Mouse (Mus musculus): ENCODE measurements around the gene Tmem160. TPM values are rescaled to one million over a fixed set of nuclear protein-coding genes. Genes with fewer than 3 reads are reported as not detected.

Gene Tmem160
- polyA plus RNA-seq, 1 experiment = 330 TPM

- Histone ChIP-seq H3K4me3 (ENCODE audit: low read depth, low read length) (peak overlapping the region; percentile 23), H3K27ac (ENCODE audit: insufficient read depth, low read depth, low read length) (peak overlapping the region; percentile 97), H3K36me3 (ENCODE audit: control insufficient read depth, insufficient read depth, low read length) (peaks cover 72% of the 10 kb centered on the region), H3K4me1 (ENCODE audit: control insufficient read depth, insufficient read depth, insufficient read length, low read length) (peaks cover 34% of the 10 kb centered on the region), H3K27me3 (ENCODE audit: control insufficient read depth, insufficient read depth, low read length) (no peaks in the 10 kb centered on the region)
- TF ChIP-seq POLR2A (IDR thresholded peaks at IDR 0.05; ENCODE audit: low read depth, low read length) (no peak), CTCF (IDR thresholded peaks at IDR 0.05; ENCODE audit: extremely low read depth, insufficient read length, insufficient replicate concordance, low read depth, low read length) (no peak)
- 59% methylated on average over 18 of the region's 18 CpGs for WGBS
Measured at GRCm38 (mm10) chr7:16422222-16422856, 30.2 kb upstream of the Tmem160 start.

- WGBS = 90% methylated on average over 9 of the region's 9 CpGs
- H3K4me1 ChIP-seq (ENCODE audit: control insufficient read depth, insufficient read depth, insufficient read length, low read length) = peaks cover 34% of the 10 kb centered on the region
- H3K27ac ChIP-seq (ENCODE audit: insufficient read depth, low read depth, low read length) = peak overlapping the region; percentile 95; the same call in 1 of the 2 replicates
- no peaks in the 10 kb centered on the region for H3K27me3 ChIP-seq (ENCODE audit: control insufficient read depth, insufficient read depth, low read length)
- H3K4me3 ChIP-seq (ENCODE audit: low read depth, low read length) = no peak overlapping the region
- TF ChIP-seq POLR2A (IDR thresholded peaks at IDR 0.05; ENCODE audit: low read depth, low read length) = no peak
- no peak for TF ChIP-seq CTCF (IDR thresholded peaks at IDR 0.05; ENCODE audit: extremely low read depth, insufficient read length, insufficient replicate concordance, low read depth, low read length)
- peaks cover 78% of the 10 kb centered on the region for H3K36me3 ChIP-seq (ENCODE audit: control insufficient read depth, insufficient read depth, low read length)
Measured at GRCm38 (mm10) chr7:16423731-16424130, 28.8 kb upstream of the Tmem160 start.

- peak overlapping the region; percentile 95 for H3K27ac ChIP-seq (ENCODE audit: insufficient read depth, low read depth, low read length)
- H3K36me3 ChIP-seq (ENCODE audit: control insufficient read depth, insufficient read depth, low read length) = peaks cover 82% of the 10 kb centered on the region
- 41% methylated on average over 10 of the region's 10 CpGs for WGBS
- H3K27me3 ChIP-seq (ENCODE audit: control insufficient read depth, insufficient read depth, low read length) = no peaks in the 10 kb centered on the region
- peaks cover 25% of the 10 kb centered on the region for H3K4me1 ChIP-seq (ENCODE audit: control insufficient read depth, insufficient read depth, insufficient read length, low read length)
- no peak for TF ChIP-seq CTCF (IDR thresholded peaks at IDR 0.05; ENCODE audit: extremely low read depth, insufficient read length, insufficient replicate concordance, low read depth, low read length)
- H3K4me3 ChIP-seq (ENCODE audit: low read depth, low read length) = no peak overlapping the region
Measured at GRCm38 (mm10) chr7:16425721-16426120, 26.9 kb upstream of the Tmem160 start.

- WGBS = 53% methylated on average over 4 of the region's 4 CpGs
- Histone ChIP-seq H3K27ac (ENCODE audit: insufficient read depth, low read depth, low read length) (peak overlapping the region; percentile 95), H3K4me1 (ENCODE audit: control insufficient read depth, insufficient read depth, insufficient read length, low read length) (peaks cover 21% of the 10 kb centered on the region), H3K4me3 (ENCODE audit: low read depth, low read length) (no peak overlapping the region), H3K36me3 (ENCODE audit: control insufficient read depth, insufficient read depth, low read length) (peaks cover 84% of the 10 kb centered on the region), H3K27me3 (ENCODE audit: control insufficient read depth, insufficient read depth, low read length) (no peaks in the 10 kb centered on the region)
- TF ChIP-seq CTCF (IDR thresholded peaks at IDR 0.05; ENCODE audit: extremely low read depth, insufficient read length, insufficient replicate concordance, low read depth, low read length) (peak; percentile 95), POLR2A (IDR thresholded peaks at IDR 0.05; ENCODE audit: low read depth, low read length) (no peak)
Measured at GRCm38 (mm10) chr7:16426129-16426729, 26.4 kb upstream of the Tmem160 start.

- peaks cover 80% of the 10 kb centered on the region for H3K36me3 ChIP-seq (ENCODE audit: control insufficient read depth, insufficient read depth, low read length)
- TF ChIP-seq POLR2A (IDR thresholded peaks at IDR 0.05; ENCODE audit: low read depth, low read length) (no peak), CTCF (IDR thresholded peaks at IDR 0.05; ENCODE audit: extremely low read depth, insufficient read length, insufficient replicate concordance, low read depth, low read length) (no peak)
- no peak overlapping the region for H3K4me3 ChIP-seq (ENCODE audit: low read depth, low read length)
- peaks cover 2% of the 10 kb centered on the region; the same call in 1 of the 2 replicates for H3K4me1 ChIP-seq (ENCODE audit: control insufficient read depth, insufficient read depth, insufficient read length, low read length)
- WGBS = 83% methylated on average over 3 of the region's 3 CpGs
- H3K27ac ChIP-seq (ENCODE audit: insufficient read depth, low read depth, low read length) = no peak overlapping the region
- no peaks in the 10 kb centered on the region for H3K27me3 ChIP-seq (ENCODE audit: control insufficient read depth, insufficient read depth, low read length)
Measured at GRCm38 (mm10) chr7:16433352-16433971, 19.1 kb upstream of the Tmem160 start.

- peaks cover 64% of the 10 kb centered on the region for H3K36me3 ChIP-seq (ENCODE audit: control insufficient read depth, insufficient read depth, low read length)
- WGBS = 91% methylated on average over 9 of the region's 9 CpGs
- no peak for TF ChIP-seq CTCF (IDR thresholded peaks at IDR 0.05; ENCODE audit: extremely low read depth, insufficient read length, insufficient replicate concordance, low read depth, low read length)
- TF ChIP-seq POLR2A (IDR thresholded peaks at IDR 0.05; ENCODE audit: low read depth, low read length) = no peak
- no peak overlapping the region for H3K27ac ChIP-seq (ENCODE audit: insufficient read depth, low read depth, low read length)
- no peak overlapping the region for H3K4me3 ChIP-seq (ENCODE audit: low read depth, low read length)
- no peaks in the 10 kb centered on the region for H3K27me3 ChIP-seq (ENCODE audit: control insufficient read depth, insufficient read depth, low read length)
- peaks cover 3% of the 10 kb centered on the region; the same call in 1 of the 2 replicates for H3K4me1 ChIP-seq (ENCODE audit: control insufficient read depth, insufficient read depth, insufficient read length, low read length)
Measured at GRCm38 (mm10) chr7:16435088-16435487, 17.5 kb upstream of the Tmem160 start.

- Histone ChIP-seq H3K36me3 (ENCODE audit: control insufficient read depth, insufficient read depth, low read length) (peaks cover 6% of the 10 kb centered on the region), H3K4me3 (ENCODE audit: low read depth, low read length) (no peak overlapping the region), H3K27me3 (ENCODE audit: control insufficient read depth, insufficient read depth, low read length) (no peaks in the 10 kb centered on the region), H3K27ac (ENCODE audit: insufficient read depth, low read depth, low read length) (no peak overlapping the region), H3K4me1 (ENCODE audit: control insufficient read depth, insufficient read depth, insufficient read length, low read length) (peaks cover 3% of the 10 kb centered on the region; the same call in 1 of the 2 replicates)
- TF ChIP-seq POLR2A (IDR thresholded peaks at IDR 0.05; ENCODE audit: low read depth, low read length) = no peak
- TF ChIP-seq CTCF (IDR thresholded peaks at IDR 0.05; ENCODE audit: extremely low read depth, insufficient read length, insufficient replicate concordance, low read depth, low read length) = no peak
Measured at GRCm38 (mm10) chr7:16441241-16441640, 11.3 kb upstream of the Tmem160 start.
